Mouse (Mus musculus) forebrain, embryonic 15.5 days (tissue): ENCODE results near the gene Jagn1. TPM values are rescaled to one million over a fixed set of nuclear protein-coding genes. Genes with fewer than 3 reads are reported as not detected.
A peak's percentile ranks its signal among the peaks of the same experiment; 100 is the strongest.

Experiments used
- ATAC-seq: fragments of 200-750 bp; cut with Nextera tagmentation; replicated peaks from 2 replicates; pipeline ENCODE4 v1.8.0; 2017; ENCODE audit warnings: mild to moderate bottlenecking, moderate TSS enrichment, moderate library complexity
- H3K27ac ChIP-seq: fragments of 300-500 bp; sonication (generic); replicated peaks from 2 replicates; pipeline ENCODE4 v1.5.1; 2015; ENCODE audit warnings: mild to moderate bottlenecking, inconsistent platforms
- H3K27me3 ChIP-seq: fragments of 300-500 bp; sonication (generic); 2 replicates; pipeline ENCODE4 v1.6.1; 2015; ENCODE audit warnings: inconsistent platforms
- H3K36me3 ChIP-seq: fragments of 300-500 bp; sonication (generic); 2 replicates; pipeline ENCODE4 v1.6.1; 2015; ENCODE audit warnings: mild to moderate bottlenecking, inconsistent platforms
- H3K4me1 ChIP-seq: fragments of 300-500 bp; sonication (generic); 2 replicates; pipeline ENCODE4 v1.6.1; 2015; ENCODE audit warnings: inconsistent platforms
- H3K4me2 ChIP-seq: fragments of 300-500 bp; sonication (generic); replicated peaks from 2 replicates; pipeline ENCODE4 v1.6.1; 2015; ENCODE audit warnings: mild to moderate bottlenecking, inconsistent platforms
- H3K4me3 ChIP-seq: fragments of 300-500 bp; sonication (generic); 2 replicates; pipeline ENCODE4 v1.5.1; 2015; ENCODE audit warnings: mild to moderate bottlenecking, inconsistent platforms
- H3K9ac ChIP-seq: fragments of 300-500 bp; sonication (generic); replicated peaks from 2 replicates; pipeline ENCODE4 v1.6.1; 2015; ENCODE audit warnings: mild to moderate bottlenecking, inconsistent platforms
- H3K9me3 ChIP-seq: fragments of 300-500 bp; sonication (generic); 2 replicates; pipeline ENCODE4 v1.6.1; 2016; ENCODE audit warnings: inconsistent platforms
- WGBS: fragments of 180-500 bp; shearing (Covaris S2); methylation state at CpG from one replicate; pipeline ENCODE4 v1.1.7; 2015; ENCODE audit warnings: mixed read lengths; 5-methylcytosine and 5-hydroxymethylcytosine counted together
- polyA plus RNA-seq: library from polyadenylated mRNA; unstranded; fragments of >200 nt; fragmentation: Nextera tagmentation; extraction: Ambion mirVana; gene quantifications from 2 replicates; pipeline ENCODE4 v1.2.1, GENCODE M21; 2015

Gene Jagn1
- polyA plus RNA-seq, 1 experiment from 2014 or later: 89.2 TPM

DNA sequence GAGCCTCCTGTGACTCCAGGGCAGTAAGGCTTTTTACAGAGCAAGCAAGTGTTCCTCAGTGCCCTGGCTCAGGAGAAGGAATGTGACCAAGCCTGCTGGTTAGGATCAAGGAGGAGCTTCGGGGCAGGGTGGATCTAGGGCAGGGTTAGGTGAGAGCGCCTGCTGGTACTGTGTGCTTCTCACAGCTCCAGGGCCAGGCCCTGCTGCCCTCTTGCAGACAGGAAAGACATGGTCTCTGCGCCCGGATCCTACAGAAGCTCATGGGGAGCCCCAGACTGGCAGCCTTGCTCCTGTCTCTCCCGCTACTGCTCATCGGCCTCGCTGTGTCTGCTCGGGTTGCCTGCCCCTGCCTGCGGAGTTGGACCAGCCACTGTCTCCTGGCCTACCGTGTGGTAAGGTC lies 16.3 kb downstream of the Jagn1 start:
- Histone ChIP-seq H3K4me1 (no peaks in the 10 kb centered on the region), H3K4me2 (no peak overlapping the region), H3K36me3 (no peaks in the 10 kb centered on the region), H3K4me3 (no peak overlapping the region), H3K27me3 (no peaks in the 10 kb centered on the region), H3K27ac (no peak overlapping the region), H3K9me3 (no peaks in the 10 kb centered on the region), H3K9ac (no peak overlapping the region)
- no peak for ATAC-seq
- WGBS: 72% methylated on average over 10 of the region's 10 CpGs

- no peak for ATAC-seq
- H3K4me2 ChIP-seq: no peak overlapping the region
- H3K4me1 ChIP-seq: no peaks in the 10 kb centered on the region
- 72% methylated on average over 7 of the region's 7 CpGs for WGBS
- no peak overlapping the region for H3K27ac ChIP-seq
- no peak overlapping the region for H3K9ac ChIP-seq
- 0 out of 2 replicates have a peak, but pooled peaks cover 3% of the 10 kb centered on the region for H3K27me3 ChIP-seq
- no peaks in the 10 kb centered on the region for H3K36me3 ChIP-seq
- H3K4me3 ChIP-seq: no peak overlapping the region
- H3K9me3 ChIP-seq: no peaks in the 10 kb centered on the region
These were observed 21.7 kb downstream of the Jagn1 start for GRCm38 (mm10) chr6:113464040-113464439.

GRCm38 (mm10) chr6:113465602-113466001 lies 23.2 kb downstream of the Jagn1 start:
- 49% methylated on average over 5 of the region's 5 CpGs for WGBS
- no peaks in the 10 kb centered on the region for H3K9me3 ChIP-seq
- H3K9ac ChIP-seq: no peak overlapping the region
- peaks cover 10% of the 10 kb centered on the region; the same call in 1 of the 2 replicates for H3K27me3 ChIP-seq
- no peaks in the 10 kb centered on the region for H3K36me3 ChIP-seq
- no peak for ATAC-seq
- no peak overlapping the region for H3K4me2 ChIP-seq
- H3K4me1 ChIP-seq: peaks cover 8% of the 10 kb centered on the region
- no peak overlapping the region for H3K27ac ChIP-seq
- H3K4me3 ChIP-seq: no peak overlapping the region

DNA sequence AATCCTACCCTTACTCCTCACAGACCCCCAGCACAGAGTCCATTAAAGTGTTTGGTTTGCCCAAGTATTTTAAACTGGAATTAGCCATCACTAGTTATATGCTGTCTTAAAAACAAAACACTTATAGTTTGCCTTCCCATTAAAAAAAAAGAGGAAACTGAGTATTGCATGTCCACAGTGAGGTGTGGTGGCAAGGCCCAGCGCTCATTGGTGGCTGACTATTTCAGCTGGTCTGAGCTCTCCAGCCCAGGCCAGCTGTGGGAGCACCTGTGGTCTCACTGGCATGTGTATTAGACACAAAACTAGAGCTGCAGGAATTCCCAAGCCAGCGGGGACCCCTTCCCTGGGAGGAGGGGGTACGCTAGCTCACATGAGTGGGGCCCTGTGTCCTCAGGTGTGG lies 26.1 kb downstream of the Jagn1 start:
- Histone ChIP-seq H3K27me3 (peaks cover 17% of the 10 kb centered on the region; the same call in 1 of the 2 replicates), H3K4me3 (no peak overlapping the region), H3K9me3 (no peaks in the 10 kb centered on the region), H3K9ac (no peak overlapping the region), H3K4me1 (peaks cover 8% of the 10 kb centered on the region), H3K27ac (no peak overlapping the region), H3K36me3 (no peaks in the 10 kb centered on the region), H3K4me2 (no peak overlapping the region)
- WGBS: 66% methylated on average over 3 of the region's 3 CpGs
- ATAC-seq: no peak

DNA sequence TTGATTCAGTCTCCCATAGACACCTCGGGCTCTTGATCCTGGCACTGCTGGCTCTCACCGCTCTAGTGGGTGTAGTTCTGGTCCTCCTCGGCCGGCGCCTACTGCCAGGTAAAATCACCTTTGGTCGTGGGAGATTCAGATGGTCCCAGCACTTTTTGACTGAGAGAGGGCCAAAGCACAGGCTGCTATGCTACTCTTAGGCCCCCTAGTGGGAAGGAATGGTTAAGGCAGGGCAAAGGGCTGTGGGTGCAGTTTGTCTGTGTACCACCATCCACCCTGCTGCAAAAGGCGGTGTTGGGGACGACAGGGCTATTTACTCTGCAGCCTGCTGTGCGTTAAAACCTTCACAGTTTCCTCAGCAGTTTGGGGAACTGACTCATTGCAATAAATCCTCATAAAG lies 26.7 kb downstream of the Jagn1 start:
- peak; percentile 74 for ATAC-seq
- Histone ChIP-seq H3K4me3 (peak overlapping the region; percentile 37), H3K4me1 (peaks cover 8% of the 10 kb centered on the region), H3K4me2 (peak overlapping the region; percentile 55), H3K9ac (peak overlapping the region; percentile 29; the same call in 1 of the 2 replicates), H3K27ac (no peak overlapping the region), H3K27me3 (peaks cover 17% of the 10 kb centered on the region; the same call in 1 of the 2 replicates), H3K36me3 (no peaks in the 10 kb centered on the region), H3K9me3 (no peaks in the 10 kb centered on the region)
- WGBS: 5% methylated on average over 9 of the region's 9 CpGs

DNA sequence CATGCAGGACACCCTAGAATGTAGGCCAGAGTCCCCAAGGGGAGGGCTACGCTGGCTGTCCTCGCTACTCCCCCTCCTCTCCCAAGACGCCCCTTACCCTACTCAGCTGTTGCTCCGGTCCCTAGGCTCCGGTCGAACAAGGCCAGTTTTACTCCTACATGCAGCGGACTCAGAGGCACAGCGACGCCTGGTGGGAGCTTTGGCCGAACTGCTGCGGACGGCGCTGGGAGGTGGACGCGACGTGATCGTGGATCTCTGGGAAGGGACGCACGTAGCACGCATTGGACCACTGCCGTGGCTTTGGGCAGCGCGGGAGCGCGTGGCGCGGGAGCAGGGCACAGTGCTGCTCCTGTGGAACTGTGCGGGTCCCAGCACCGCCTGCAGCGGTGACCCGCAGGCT lies 27.1 kb downstream of the Jagn1 start:
- H3K4me2 ChIP-seq: peak overlapping the region; percentile 55
- peaks cover 8% of the 10 kb centered on the region for H3K4me1 ChIP-seq
- H3K27ac ChIP-seq: no peak overlapping the region
- peak overlapping the region; percentile 29 for H3K9ac ChIP-seq
- H3K9me3 ChIP-seq: no peaks in the 10 kb centered on the region
- WGBS: 1% methylated on average over 31 of the region's 31 CpGs
- no peaks in the 10 kb centered on the region for H3K36me3 ChIP-seq
- H3K27me3 ChIP-seq: peaks cover 17% of the 10 kb centered on the region; the same call in 1 of the 2 replicates
- ATAC-seq: peak; percentile 62
- peak overlapping the region; percentile 37 for H3K4me3 ChIP-seq

- Histone ChIP-seq H3K4me3 (no peak within 1 kb of the TSS), H3K9ac (no peak within 1 kb of the TSS), H3K36me3 (no peaks in the 10 kb centered on the region), H3K27ac (no peak within 1 kb of the TSS), H3K4me1 (peaks cover 8% of the 10 kb centered on the region), H3K27me3 (peaks cover 17% of the 10 kb centered on the region; the same call in 1 of the 2 replicates), H3K4me2 (no peak within 1 kb of the TSS), H3K9me3 (no peaks in the 10 kb centered on the region)
- no peak for ATAC-seq
- WGBS: 17% methylated on average over 12 of the region's 12 CpGs
These were observed 29.0 kb downstream of the Jagn1 start, which contains the start of gene Il17rc for GRCm38 (mm10) chr6:113471297-113471936. Gene Il17rc (plus strand): TSS chr6:113471427.

DNA sequence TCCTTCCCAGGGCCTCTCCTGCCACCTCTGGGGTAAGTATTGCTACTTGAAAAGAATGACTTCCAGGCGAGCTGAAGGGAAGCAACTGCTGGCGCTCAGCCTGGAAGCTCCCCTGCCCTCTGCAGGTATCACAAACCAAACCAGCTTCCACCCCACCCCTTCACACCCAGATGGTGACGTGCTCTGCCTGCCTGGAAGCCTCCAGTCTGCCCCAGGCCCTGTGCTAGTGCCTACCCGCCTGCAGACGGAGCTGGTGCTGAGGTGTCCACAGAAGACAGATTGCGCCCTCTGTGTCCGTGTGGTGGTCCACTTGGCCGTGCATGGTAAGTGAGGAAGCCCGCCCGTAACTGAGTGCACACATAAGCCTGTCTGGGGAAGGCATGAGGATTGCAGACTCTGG lies 29.7 kb downstream of the Jagn1 start:
- H3K9ac ChIP-seq: no peak overlapping the region
- no peaks in the 10 kb centered on the region for H3K9me3 ChIP-seq
- H3K27me3 ChIP-seq: peaks cover 17% of the 10 kb centered on the region; the same call in 1 of the 2 replicates
- peaks cover 8% of the 10 kb centered on the region for H3K4me1 ChIP-seq
- 72% methylated on average over 10 of the region's 10 CpGs for WGBS
- no peak for ATAC-seq
- no peak overlapping the region for H3K27ac ChIP-seq
- no peak overlapping the region for H3K4me2 ChIP-seq
- no peaks in the 10 kb centered on the region for H3K36me3 ChIP-seq
- no peak overlapping the region for H3K4me3 ChIP-seq

DNA sequence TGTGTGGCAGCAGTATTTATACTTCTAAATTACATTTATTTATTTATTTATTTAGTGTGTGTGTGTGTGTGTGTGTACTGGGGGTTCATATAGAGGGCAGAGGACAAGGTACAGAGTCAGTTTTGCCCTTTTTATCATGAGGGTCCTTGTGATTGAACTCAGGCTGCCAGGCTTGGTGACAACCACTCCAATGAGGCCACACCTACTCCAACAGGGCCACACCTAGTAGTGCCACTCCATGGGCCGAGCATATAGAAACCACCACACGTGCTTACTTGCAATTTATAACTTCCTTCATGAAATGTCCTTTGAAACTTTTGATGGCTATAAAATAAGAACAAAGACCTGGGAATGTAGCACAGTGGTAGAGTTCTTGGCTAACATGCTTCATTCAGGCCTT lies 30.9 kb downstream of the Jagn1 start:
- Histone ChIP-seq H3K27ac (no peak overlapping the region), H3K9ac (no peak overlapping the region), H3K9me3 (no peaks in the 10 kb centered on the region), H3K4me2 (no peak overlapping the region), H3K36me3 (no peaks in the 10 kb centered on the region), H3K4me3 (no peak overlapping the region), H3K4me1 (peaks cover 8% of the 10 kb centered on the region), H3K27me3 (peaks cover 17% of the 10 kb centered on the region; the same call in 1 of the 2 replicates)
- WGBS: 70% methylated on average over 2 of the region's 2 CpGs
- no peak for ATAC-seq

- no peak for ATAC-seq
- Histone ChIP-seq H3K9me3 (no peaks in the 10 kb centered on the region), H3K4me3 (no peak overlapping the region), H3K27ac (no peak overlapping the region), H3K27me3 (peaks cover 15% of the 10 kb centered on the region; the same call in 1 of the 2 replicates), H3K9ac (no peak overlapping the region), H3K4me2 (no peak overlapping the region), H3K4me1 (peaks cover 8% of the 10 kb centered on the region), H3K36me3 (no peaks in the 10 kb centered on the region)
- WGBS: 88% methylated on average over 6 of the region's 6 CpGs
These were observed 31.3 kb downstream of the Jagn1 start for GRCm38 (mm10) chr6:113473715-113474114.

GRCm38 (mm10) chr6:113477353-113477752 lies 35.0 kb downstream of the Jagn1 start:
- Histone ChIP-seq H3K27me3 (0 out of 2 replicates have a peak, but pooled peaks cover 4% of the 10 kb centered on the region), H3K27ac (no peak overlapping the region), H3K36me3 (no peaks in the 10 kb centered on the region), H3K4me3 (no peak overlapping the region), H3K4me1 (peaks cover 3% of the 10 kb centered on the region), H3K4me2 (no peak overlapping the region), H3K9me3 (no peaks in the 10 kb centered on the region), H3K9ac (no peak overlapping the region)
- ATAC-seq: no peak
- 64% methylated on average over 7 of the region's 7 CpGs for WGBS

- ATAC-seq: no peak
- 85% methylated on average over 10 of the region's 10 CpGs for WGBS
- no peak overlapping the region for H3K4me3 ChIP-seq
- H3K27ac ChIP-seq: no peak overlapping the region
- no peaks in the 10 kb centered on the region for H3K36me3 ChIP-seq
- H3K27me3 ChIP-seq: 0 out of 2 replicates have a peak, but pooled peaks cover 4% of the 10 kb centered on the region
- no peaks in the 10 kb centered on the region for H3K9me3 ChIP-seq
- H3K4me2 ChIP-seq: no peak overlapping the region
- H3K4me1 ChIP-seq: peaks cover 12% of the 10 kb centered on the region
- no peak overlapping the region for H3K9ac ChIP-seq
These were observed 36.5 kb downstream of the Jagn1 start for GRCm38 (mm10) chr6:113478906-113479305.
